Mouse (Mus musculus) lung, embryonic 15.5 days (tissue): ENCODE data around the gene Ogfod3. TPM values are rescaled to one million over a fixed set of nuclear protein-coding genes. Genes with fewer than 3 reads are reported as not detected.

Source experiments
- ATAC-seq: fragments of 200-750 bp; cut with Nextera tagmentation; 2 replicates; pipeline ENCODE4 v1.8.0; 2017; ENCODE audit warnings: moderate number of reproducible peaks, borderline replicate concordance; ENCODE audit not compliant: low FRiP score, low TSS enrichment; ENCODE audit errors: extremely low read depth
- H3K27ac ChIP-seq: fragments of 300-500 bp; sonication (generic); 2 replicates; pipeline ENCODE4 v1.5.1; 2015; ENCODE audit warnings: moderate library complexity, mild to moderate bottlenecking, inconsistent platforms
- H3K27me3 ChIP-seq: fragments of 300-500 bp; sonication (generic); 2 replicates; pipeline ENCODE4 v1.6.1; 2015; ENCODE audit warnings: inconsistent platforms
- H3K36me3 ChIP-seq: fragments of 300-500 bp; sonication (generic); 2 replicates; pipeline ENCODE4 v1.6.1; 2015; ENCODE audit warnings: inconsistent platforms
- H3K4me1 ChIP-seq: fragments of 300-500 bp; sonication (generic); 2 replicates; pipeline ENCODE4 v1.6.1; 2015; ENCODE audit warnings: inconsistent platforms
- H3K4me2 ChIP-seq: fragments of 300-500 bp; sonication (generic); 2 replicates; pipeline ENCODE4 v1.6.1; 2015; ENCODE audit warnings: inconsistent platforms, mild to moderate bottlenecking, moderate library complexity
- H3K4me3 ChIP-seq: fragments of 300-500 bp; sonication (generic); 2 replicates; pipeline ENCODE4 v1.5.1; 2015; ENCODE audit warnings: mild to moderate bottlenecking, inconsistent platforms
- H3K9ac ChIP-seq: fragments of 300-500 bp; sonication (generic); 2 replicates; pipeline ENCODE4 v1.6.1; 2015; ENCODE audit warnings: inconsistent platforms
- H3K9me3 ChIP-seq: fragments of 300-500 bp; sonication (generic); 2 replicates; pipeline ENCODE4 v1.6.1; 2016; ENCODE audit warnings: inconsistent platforms
- WGBS: fragments of 180-500 bp; shearing (Covaris S2); methylation state at CpG from one replicate; pipeline ENCODE4 v1.1.7; 2015; 5-methylcytosine and 5-hydroxymethylcytosine counted together
- polyA plus RNA-seq: library from polyadenylated mRNA; unstranded; fragments of >200 nt; fragmentation: Nextera tagmentation; extraction: Ambion mirVana; gene quantifications from 2 replicates; pipeline ENCODE4 v1.2.1, GENCODE M21; 2015

The Ogfod3 gene
- polyA plus RNA-seq, 1 experiment from 2014 or later: 27.9 TPM

DNA sequence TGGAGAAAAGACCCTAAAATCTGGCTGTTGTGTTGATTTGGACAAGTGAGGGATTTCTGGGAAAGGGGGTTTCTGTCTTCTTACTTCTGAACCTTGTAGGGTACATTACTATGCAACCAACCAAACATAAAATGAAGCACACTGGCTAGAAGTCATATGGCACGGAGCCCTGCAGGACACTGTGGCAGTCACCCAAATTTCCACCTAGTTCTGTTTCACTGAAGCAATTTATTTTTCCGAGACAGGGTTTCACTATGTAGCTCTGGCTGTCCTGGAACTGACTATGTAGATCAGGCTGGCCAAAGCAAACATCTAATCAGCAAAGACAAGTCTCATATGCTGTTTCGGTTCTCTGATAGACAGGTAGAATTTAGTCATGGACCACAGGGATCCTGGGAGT lies 14.8 kb downstream of the Ogfod3 start:
- no peak for ATAC-seq
- Histone ChIP-seq H3K4me2 (no peak overlapping the region), H3K9ac (no peak overlapping the region), H3K4me1 (no peaks in the 10 kb centered on the region), H3K9me3 (no peaks in the 10 kb centered on the region), H3K4me3 (no peak overlapping the region), H3K27ac (no peak overlapping the region), H3K36me3 (no peaks in the 10 kb centered on the region), H3K27me3 (no peaks in the 10 kb centered on the region)
- 80% methylated on average over 3 of the region's 3 CpGs for WGBS

DNA sequence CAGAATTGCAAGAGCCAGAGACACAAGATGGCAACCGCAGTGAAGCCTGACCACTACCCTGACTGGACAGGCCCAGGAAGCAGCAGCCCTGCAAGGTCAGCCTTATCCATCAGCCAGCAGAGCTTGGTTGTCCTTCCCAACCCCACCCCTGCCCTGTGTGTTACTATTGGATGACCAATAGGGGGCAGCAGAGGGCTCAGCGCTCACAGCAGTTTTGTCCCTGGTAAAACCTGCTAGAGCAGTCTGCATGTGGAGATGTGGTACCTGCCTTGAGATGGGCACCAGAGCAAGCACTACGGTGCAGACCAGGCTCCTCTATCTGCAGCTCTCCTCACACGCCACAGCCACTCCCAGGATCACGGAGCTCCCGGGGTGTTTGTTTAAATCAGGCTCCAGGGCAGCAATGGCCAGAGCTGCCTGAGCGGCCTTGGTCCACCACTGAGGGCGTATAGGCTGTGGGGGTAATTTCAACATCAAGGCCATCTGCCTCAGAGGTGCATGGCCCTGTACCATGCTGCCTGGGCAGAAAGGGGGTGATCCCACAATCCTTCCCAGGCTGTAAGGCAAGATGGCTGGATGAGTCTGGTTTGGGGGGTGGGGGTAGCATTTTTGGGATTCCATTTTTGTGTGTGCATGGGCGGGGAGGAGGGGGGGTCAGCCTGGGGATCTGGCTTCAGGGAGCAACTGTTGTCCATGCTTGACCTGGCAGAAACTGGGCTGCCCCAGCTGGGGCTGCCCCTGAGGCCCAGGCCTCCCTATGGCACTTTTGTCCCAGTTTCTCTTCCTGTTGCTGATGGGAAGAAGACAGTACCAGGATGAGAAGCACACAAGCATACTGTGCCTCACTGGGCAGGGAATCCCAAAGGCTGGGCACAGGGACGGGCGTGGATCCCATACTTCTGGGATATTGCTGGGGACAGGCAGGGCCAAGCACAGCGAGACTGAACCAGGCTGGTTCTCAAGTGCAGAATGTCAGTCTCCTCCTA lies 27.9 kb downstream of the Ogfod3 start:
- no peak overlapping the region for H3K27ac ChIP-seq

DNA sequence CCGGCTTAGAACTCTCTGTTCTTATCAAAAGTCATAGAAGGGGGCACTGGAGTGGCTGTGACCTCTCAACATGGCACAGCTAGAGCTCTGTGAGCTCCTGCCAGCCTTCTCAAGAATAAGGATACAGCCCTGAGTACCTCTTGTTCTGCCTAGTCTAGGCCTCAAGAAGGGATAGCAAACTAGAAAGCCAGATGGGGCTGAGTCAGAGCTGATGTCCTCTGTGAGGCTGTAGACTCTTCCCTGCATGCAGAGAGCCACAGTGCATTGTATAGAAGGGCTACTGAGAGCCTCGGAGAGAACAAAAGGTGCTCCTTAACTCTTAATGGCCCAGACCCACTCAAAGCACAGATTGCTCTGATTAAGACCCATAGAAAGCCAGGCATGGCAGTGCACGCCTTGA lies 30.3 kb downstream of the Ogfod3 start:
- Histone ChIP-seq H3K27ac (no peak overlapping the region), H3K9ac (no peak overlapping the region), H3K4me3 (no peak overlapping the region), H3K27me3 (no peaks in the 10 kb centered on the region), H3K4me2 (no peak overlapping the region), H3K36me3 (no peaks in the 10 kb centered on the region), H3K9me3 (no peaks in the 10 kb centered on the region), H3K4me1 (peaks cover 3% of the 10 kb centered on the region; the same call in 1 of the 2 replicates)
- 49% methylated on average over 3 of the region's 3 CpGs for WGBS
- no peak for ATAC-seq

More for the DNA sequence above, 27.9 kb downstream of the Ogfod3 start:
- no peak overlapping the region for H3K4me2 ChIP-seq
- no peaks in the 10 kb centered on the region for H3K9me3 ChIP-seq
- no peaks in the 10 kb centered on the region for H3K36me3 ChIP-seq
- H3K4me3 ChIP-seq: no peak overlapping the region
- WGBS: 48% methylated on average over 12 of the region's 12 CpGs
- H3K4me1 ChIP-seq: peaks cover 3% of the 10 kb centered on the region; the same call in 1 of the 2 replicates
- peak; percentile 44 for ATAC-seq
- H3K27me3 ChIP-seq: no peaks in the 10 kb centered on the region
- H3K9ac ChIP-seq: no peak overlapping the region

DNA sequence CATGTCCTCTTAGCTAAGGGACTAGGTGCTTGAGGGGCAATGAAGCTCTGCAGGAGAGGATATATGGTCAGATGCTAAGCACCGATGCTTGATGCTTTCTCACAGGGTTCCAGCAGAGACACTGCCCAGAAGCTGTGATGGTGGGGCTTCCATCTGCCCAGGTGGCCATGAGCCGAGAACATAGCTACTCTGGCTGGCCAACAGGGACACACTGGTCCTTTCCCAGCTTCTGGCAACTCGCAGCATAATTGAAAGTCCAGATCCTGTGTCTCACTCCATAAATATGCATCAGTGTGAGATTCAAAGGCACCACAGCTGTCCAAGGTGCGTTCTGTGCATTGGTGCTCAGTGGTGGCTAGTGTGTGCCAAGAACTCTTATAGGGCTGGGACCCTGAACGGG lies 31.3 kb downstream of the Ogfod3 start:
- Histone ChIP-seq H3K27ac (no peak overlapping the region), H3K4me1 (peaks cover 3% of the 10 kb centered on the region; the same call in 1 of the 2 replicates), H3K4me2 (no peak overlapping the region), H3K9ac (no peak overlapping the region), H3K36me3 (no peaks in the 10 kb centered on the region), H3K27me3 (no peaks in the 10 kb centered on the region), H3K9me3 (no peaks in the 10 kb centered on the region), H3K4me3 (no peak overlapping the region)
- 71% methylated on average over 5 of the region's 5 CpGs for WGBS
- ATAC-seq: no peak

DNA sequence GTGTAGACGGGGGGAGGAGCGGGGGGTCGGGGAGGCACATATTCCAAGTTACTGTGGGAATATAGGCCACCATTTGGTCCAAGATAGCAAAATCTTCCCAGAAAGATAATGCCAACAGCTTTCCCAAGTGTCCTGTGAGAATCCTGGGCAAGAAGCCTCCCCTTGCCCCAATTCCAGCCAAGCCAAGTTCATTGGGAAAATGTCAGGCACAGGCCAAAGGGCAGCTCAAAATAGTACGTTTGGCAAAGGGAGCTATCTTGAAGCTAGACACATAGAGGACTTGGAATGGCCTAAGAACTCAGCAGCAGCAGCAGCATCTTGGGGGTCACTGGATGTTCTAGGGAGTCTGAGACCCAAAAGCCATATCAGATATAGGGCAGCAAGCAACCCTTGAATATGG lies 40.8 kb downstream of the Ogfod3 start:
- Histone ChIP-seq H3K4me1 (no peaks in the 10 kb centered on the region), H3K27me3 (no peaks in the 10 kb centered on the region), H3K36me3 (no peaks in the 10 kb centered on the region), H3K4me3 (no peak overlapping the region), H3K27ac (no peak overlapping the region), H3K4me2 (no peak overlapping the region), H3K9me3 (no peaks in the 10 kb centered on the region), H3K9ac (no peak overlapping the region)
- WGBS: 77% methylated on average over 4 of the region's 4 CpGs
- no peak for ATAC-seq

DNA sequence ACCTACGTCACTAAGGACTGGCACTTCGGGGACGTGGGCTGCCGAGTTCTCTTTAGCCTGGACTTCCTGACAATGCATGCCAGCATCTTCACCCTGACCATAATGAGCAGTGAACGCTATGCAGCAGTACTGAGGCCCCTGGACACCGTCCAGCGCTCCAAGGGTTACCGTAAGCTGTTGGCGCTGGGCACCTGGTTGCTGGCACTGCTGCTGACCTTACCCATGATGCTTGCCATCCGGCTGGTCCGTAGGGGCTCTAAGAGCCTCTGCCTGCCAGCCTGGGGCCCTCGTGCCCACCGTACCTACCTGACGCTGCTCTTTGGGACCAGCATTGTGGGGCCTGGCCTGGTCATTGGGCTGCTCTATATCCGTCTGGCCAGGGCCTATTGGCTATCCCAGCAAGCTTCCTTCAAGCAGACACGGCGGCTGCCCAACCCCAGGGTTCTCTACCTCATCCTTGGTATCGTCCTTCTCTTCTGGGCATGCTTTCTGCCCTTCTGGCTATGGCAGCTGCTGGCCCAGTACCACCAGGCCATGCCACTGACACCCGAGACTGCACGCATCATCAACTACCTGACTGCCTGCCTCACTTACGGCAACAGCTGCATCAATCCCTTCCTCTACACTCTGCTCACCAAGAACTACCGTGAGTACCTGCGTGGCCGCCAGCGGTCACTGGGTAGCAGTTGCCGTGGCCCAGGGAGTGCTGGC lies 43.7 kb downstream of the Ogfod3 start:
- WGBS: 88% methylated on average over 26 of the region's 26 CpGs
- ATAC-seq: no peak
- Histone ChIP-seq H3K27me3 (peaks cover 25% of the 10 kb centered on the region), H3K36me3 (no peaks in the 10 kb centered on the region), H3K4me3 (no peak overlapping the region), H3K4me2 (no peak overlapping the region), H3K9ac (no peak overlapping the region), H3K9me3 (no peaks in the 10 kb centered on the region), H3K4me1 (0 out of 2 replicates have a peak, but pooled peaks cover 6% of the 10 kb centered on the region), H3K27ac (no peak overlapping the region)

DNA sequence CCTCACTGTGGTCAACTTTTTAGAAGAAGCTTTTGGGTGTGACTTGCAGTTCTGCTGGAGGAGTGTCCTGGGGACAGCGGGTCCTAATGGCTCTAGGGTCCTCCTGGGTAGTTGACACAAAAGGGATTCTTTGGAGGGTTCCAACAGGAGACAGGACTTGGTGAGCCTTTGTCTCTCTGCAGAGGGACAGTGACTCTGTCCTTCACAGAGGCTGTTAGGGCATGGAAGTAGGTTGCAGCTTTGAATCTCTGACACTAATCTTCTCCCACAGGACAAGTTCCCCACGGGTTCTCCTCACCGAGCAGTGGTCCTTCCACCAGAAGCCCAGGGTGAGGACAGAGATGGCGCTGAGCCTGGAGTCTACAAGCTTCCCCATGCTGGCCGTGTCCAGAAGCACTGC lies 44.5 kb downstream of the Ogfod3 start, which contains the start of gene Uts2r:
Uts2r (plus strand) TSS at position 301 of the 400 bp plus-strand sequence.
- no peaks in the 10 kb centered on the region for H3K9me3 ChIP-seq
- no peak within 1 kb of the TSS for H3K4me2 ChIP-seq
- WGBS: 78% methylated on average over 5 of the region's 5 CpGs
- H3K9ac ChIP-seq: no peak within 1 kb of the TSS
- no peak for ATAC-seq
- peaks cover 33% of the 10 kb centered on the region for H3K27me3 ChIP-seq
- no peak within 1 kb of the TSS for H3K27ac ChIP-seq
- 0 out of 2 replicates have a peak, but pooled peaks cover 6% of the 10 kb centered on the region for H3K4me1 ChIP-seq
- no peaks in the 10 kb centered on the region for H3K36me3 ChIP-seq
- H3K4me3 ChIP-seq: no peak within 1 kb of the TSS

DNA sequence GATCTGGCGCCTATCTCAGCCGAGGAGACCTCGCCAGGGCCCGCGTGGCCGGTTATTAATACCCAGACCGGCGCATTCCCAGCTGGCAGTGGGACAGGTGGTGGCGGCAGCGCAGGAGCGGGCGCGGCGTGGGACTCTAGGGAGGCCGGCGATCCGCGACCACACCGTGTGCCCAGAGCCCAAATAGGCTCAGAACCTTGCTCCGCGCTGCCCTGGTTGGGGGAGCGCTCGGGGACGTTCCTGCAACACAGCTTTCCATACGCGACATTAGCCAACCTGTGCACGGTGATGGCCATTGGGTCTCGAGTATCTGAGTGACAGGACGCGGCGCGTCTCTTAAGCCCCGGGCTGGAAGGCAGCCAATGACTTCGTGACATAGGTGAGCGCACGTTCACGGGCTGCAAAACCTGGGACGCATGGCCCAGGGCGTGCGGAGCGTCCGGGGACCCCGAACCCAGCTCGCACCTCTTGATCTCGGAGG lies 48.1 kb downstream of the Ogfod3 start:
- no peaks in the 10 kb centered on the region for H3K9me3 ChIP-seq
- H3K27ac ChIP-seq: no peak overlapping the region
- WGBS: 1% methylated on average over 45 of the region's 45 CpGs
- H3K9ac ChIP-seq: peak overlapping the region; percentile 24; the same call in 1 of the 2 replicates
- peak overlapping the region; percentile 33 for H3K4me3 ChIP-seq
- no peaks in the 10 kb centered on the region for H3K36me3 ChIP-seq
- no peak for ATAC-seq
- peak overlapping the region; percentile 66 for H3K4me2 ChIP-seq
- H3K4me1 ChIP-seq: 0 out of 2 replicates have a peak, but pooled peaks cover 6% of the 10 kb centered on the region
- H3K27me3 ChIP-seq: peaks cover 42% of the 10 kb centered on the region

DNA sequence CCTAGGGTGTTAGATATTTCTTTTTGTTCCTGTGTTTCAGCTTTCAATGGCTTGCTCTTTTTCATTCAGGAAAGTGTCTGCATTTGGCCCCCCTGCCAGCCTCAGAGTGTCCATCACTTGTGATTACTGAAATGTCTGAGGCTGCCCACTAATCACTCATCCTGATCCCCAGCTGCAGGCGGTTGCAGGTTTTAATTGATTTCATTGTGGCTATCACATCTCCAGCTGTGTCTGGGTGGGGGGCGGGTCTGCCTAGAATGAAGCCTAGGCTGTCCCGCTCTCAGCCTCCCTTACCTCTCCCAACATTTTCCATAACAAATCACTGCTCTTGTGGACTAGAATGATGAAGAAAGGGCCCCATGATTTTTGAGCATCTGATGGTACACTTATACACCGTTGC lies 50.3 kb downstream of the Ogfod3 start:
- 41% methylated on average over 4 of the region's 4 CpGs for WGBS
- H3K36me3 ChIP-seq: no peaks in the 10 kb centered on the region
- no peak overlapping the region for H3K27ac ChIP-seq
- peaks cover 42% of the 10 kb centered on the region for H3K27me3 ChIP-seq
- H3K9me3 ChIP-seq: no peaks in the 10 kb centered on the region
- H3K4me2 ChIP-seq: no peak overlapping the region
- 0 out of 2 replicates have a peak, but pooled peaks cover 6% of the 10 kb centered on the region for H3K4me1 ChIP-seq
- no peak for ATAC-seq
- H3K9ac ChIP-seq: no peak overlapping the region
- no peak overlapping the region for H3K4me3 ChIP-seq

DNA sequence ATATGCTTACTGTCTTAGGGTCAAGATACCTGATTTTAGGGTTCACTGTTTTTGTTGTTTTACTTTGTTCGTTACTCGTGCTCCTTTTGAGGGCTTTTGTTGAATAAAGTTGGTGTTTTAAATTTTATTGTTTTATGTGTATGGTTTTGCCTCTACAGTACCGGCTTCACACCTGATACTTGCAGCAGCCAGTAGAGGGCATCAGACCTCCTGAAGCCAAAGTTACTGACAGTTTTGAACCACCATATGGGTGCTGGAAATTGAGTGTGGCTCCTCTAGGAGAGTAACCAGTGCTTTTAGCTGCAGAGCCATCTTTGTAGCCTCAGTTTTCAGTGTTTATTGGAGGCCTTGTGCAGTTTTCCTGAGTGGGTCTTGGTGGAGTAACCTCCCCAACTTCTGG lies 56.3 kb downstream of the Ogfod3 start:
- WGBS: 84% methylated on average over 3 of the region's 3 CpGs
- H3K9me3 ChIP-seq: no peaks in the 10 kb centered on the region
- no peaks in the 10 kb centered on the region for H3K4me1 ChIP-seq
- no peak overlapping the region for H3K4me3 ChIP-seq
- H3K4me2 ChIP-seq: no peak overlapping the region
- no peak overlapping the region for H3K9ac ChIP-seq
- no peaks in the 10 kb centered on the region for H3K27me3 ChIP-seq
- H3K27ac ChIP-seq: no peak overlapping the region
- no peak for ATAC-seq
- no peaks in the 10 kb centered on the region for H3K36me3 ChIP-seq

DNA sequence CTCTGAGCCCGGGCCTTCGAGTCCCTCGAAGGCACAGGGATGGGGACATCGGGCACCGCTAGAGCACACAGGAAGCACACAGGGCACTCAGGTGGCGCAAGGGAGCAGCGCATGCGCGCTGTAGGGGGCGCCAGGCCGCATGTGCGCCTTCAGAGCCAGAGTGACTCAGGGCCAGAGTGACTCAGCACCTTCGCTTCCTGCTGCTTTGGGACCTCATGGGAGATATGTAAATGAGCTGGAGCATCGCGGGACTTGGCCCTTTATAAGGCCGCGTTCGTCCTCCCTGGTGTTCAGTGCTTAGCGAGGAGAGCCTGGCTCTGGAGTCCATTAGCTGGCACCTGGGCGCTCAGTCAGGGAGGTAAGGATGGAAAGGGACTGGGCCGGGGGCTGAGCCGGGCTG lies 58.6 kb downstream of the Ogfod3 start, which contains the start of gene Tex19.1:
Tex19.1 (plus strand) TSS at position 279 of the 400 bp plus-strand sequence.
- 91% methylated on average over 22 of the region's 22 CpGs for WGBS
- no peaks in the 10 kb centered on the region for H3K27me3 ChIP-seq
- H3K4me2 ChIP-seq: no peak within 1 kb of the TSS
- no peaks in the 10 kb centered on the region for H3K9me3 ChIP-seq
- no peak within 1 kb of the TSS for H3K27ac ChIP-seq
- H3K36me3 ChIP-seq: no peaks in the 10 kb centered on the region
- H3K4me3 ChIP-seq: no peak within 1 kb of the TSS
- H3K9ac ChIP-seq: no peak within 1 kb of the TSS
- no peaks in the 10 kb centered on the region for H3K4me1 ChIP-seq
- no peak for ATAC-seq
